Mouse (Mus musculus): ENCODE measurements around the gene Dcun1d1. TPM values are rescaled to one million over a fixed set of nuclear protein-coding genes. Genes with fewer than 3 reads are reported as not detected.

Dcun1d1 gene
- polyA plus RNA-seq, 1 experiment = 4.5 TPM

Other genes starting within 250 kb of the Dcun1d1 start
- gene Atp11b, start 183.3 kb downstream of the Dcun1d1 start, polyA plus RNA-seq (2012; rRNA removed) = 54.6 and 66.6 TPM in 2 replicates
- gene Mccc1, start 63.2 kb upstream of the Dcun1d1 start, polyA plus RNA-seq (2012; rRNA removed) = 7.2 and 11.1 TPM in 2 replicates
- gene Ccdc144b, start 116.1 kb upstream of the Dcun1d1 start, polyA plus RNA-seq (2012; rRNA removed) = not detected in 2 replicates
- gene Acad9, start 128.5 kb upstream of the Dcun1d1 start, polyA plus RNA-seq (2012; rRNA removed) = 16.7 and 19.4 TPM in 2 replicates
- gene D3Ertd254e, start 213.6 kb upstream of the Dcun1d1 start, polyA plus RNA-seq (2012; rRNA removed) = 0.45 and 0.80 TPM in 2 replicates